Mouse (Mus musculus): ENCODE data around the gene 4930404N11Rik. TPM values are rescaled to one million over a fixed set of nuclear protein-coding genes. Genes with fewer than 3 reads are reported as not detected.

4930404N11Rik gene
- 0.72 and 0.86 TPM in 2 replicates for polyA plus RNA-seq (2015; fragmentation: Nextera tagmentation; extraction: Ambion mirVana)

- 18% methylated on average over 12 of the region's 12 CpGs for WGBS
- Histone ChIP-seq H3K4me2 (ENCODE audit: low read length) (peak within 1 kb of the TSS; percentile 49; the same call in 1 of the 2 replicates), H3K4me1 (replicated peaks; ENCODE audit: control insufficient read depth, insufficient read depth, low read length) (peaks cover 16% of the 10 kb centered on the region), H3K27me3 (replicated peaks; ENCODE audit: control insufficient read depth, insufficient read depth, low read length) (peaks cover 12% of the 10 kb centered on the region), H3K27ac (ENCODE audit: low read length) (no peak within 1 kb of the TSS), H3K9ac (replicated peaks; ENCODE audit: low read depth, low read length) (no peak within 1 kb of the TSS), H3K4me3 (replicated peaks; ENCODE audit: low read length) (no peak within 1 kb of the TSS), H3K9me3 (ENCODE audit: control insufficient read depth, low read length) (no peaks in the 10 kb centered on the region), H3K36me3 (ENCODE audit: control insufficient read depth, insufficient read depth) (peaks cover 26% of the 10 kb centered on the region)
- peak; percentile 6; the same call in 1 of the 2 replicates for ATAC-seq
Measured at GRCm38 (mm10) chr10:81365672-81366476, at the start of gene 4930404N11Rik. Gene 4930404N11Rik, minus strand, starts transcription at chr10:81365816.

- Histone ChIP-seq H3K4me3 (replicated peaks; ENCODE audit: low read length) (no peak overlapping the region), H3K9me3 (ENCODE audit: control insufficient read depth, low read length) (no peaks in the 10 kb centered on the region), H3K4me1 (replicated peaks; ENCODE audit: control insufficient read depth, insufficient read depth, low read length) (peaks cover 64% of the 10 kb centered on the region), H3K27ac (ENCODE audit: low read length) (no peak overlapping the region), H3K9ac (replicated peaks; ENCODE audit: low read depth, low read length) (no peak overlapping the region), H3K4me2 (ENCODE audit: low read length) (no peak overlapping the region), H3K27me3 (replicated peaks; ENCODE audit: control insufficient read depth, insufficient read depth, low read length) (no peaks in the 10 kb centered on the region), H3K36me3 (ENCODE audit: control insufficient read depth, insufficient read depth) (no peaks in the 10 kb centered on the region)
- WGBS, result 75% methylated on average over 5 of the region's 5 CpGs
- no peak for ATAC-seq
Measured at GRCm38 (mm10) chr10:81415146-81415545, 49.5 kb upstream of the 4930404N11Rik start.

- Histone ChIP-seq H3K4me3 (replicated peaks; ENCODE audit: low read length) (no peak overlapping the region), H3K9ac (replicated peaks; ENCODE audit: low read depth, low read length) (no peak overlapping the region), H3K27me3 (replicated peaks; ENCODE audit: control insufficient read depth, insufficient read depth, low read length) (no peaks in the 10 kb centered on the region), H3K4me2 (ENCODE audit: low read length) (no peak overlapping the region), H3K9me3 (ENCODE audit: control insufficient read depth, low read length) (no peaks in the 10 kb centered on the region), H3K36me3 (ENCODE audit: control insufficient read depth, insufficient read depth) (no peaks in the 10 kb centered on the region), H3K4me1 (replicated peaks; ENCODE audit: control insufficient read depth, insufficient read depth, low read length) (peaks cover 64% of the 10 kb centered on the region), H3K27ac (ENCODE audit: low read length) (no peak overlapping the region)
- no peak for ATAC-seq
Measured at GRCm38 (mm10) chr10:81414682-81415081, 49.1 kb upstream of the 4930404N11Rik start.

GRCm38 (mm10) chr10:81413310-81414261 lies 48.0 kb upstream of the 4930404N11Rik start:
- peak overlapping the region; percentile 17 for H3K4me2 ChIP-seq (ENCODE audit: low read length)

GRCm38 (mm10) chr10:81412586-81413309 lies 47.1 kb upstream of the 4930404N11Rik start:
- peak overlapping the region; percentile 76 for H3K27ac ChIP-seq (ENCODE audit: low read length)
- no peak overlapping the region for H3K4me2 ChIP-seq (ENCODE audit: low read length)
- H3K4me1 ChIP-seq (replicated peaks; ENCODE audit: control insufficient read depth, insufficient read depth, low read length), result peaks cover 59% of the 10 kb centered on the region
- no peaks in the 10 kb centered on the region for H3K36me3 ChIP-seq (ENCODE audit: control insufficient read depth, insufficient read depth)
- H3K9me3 ChIP-seq (ENCODE audit: control insufficient read depth, low read length), result no peaks in the 10 kb centered on the region
- no peak overlapping the region for H3K9ac ChIP-seq (replicated peaks; ENCODE audit: low read depth, low read length)
- no peak overlapping the region for H3K4me3 ChIP-seq (replicated peaks; ENCODE audit: low read length)
- H3K27me3 ChIP-seq (replicated peaks; ENCODE audit: control insufficient read depth, insufficient read depth, low read length), result no peaks in the 10 kb centered on the region
- 75% methylated on average over 16 of the region's 16 CpGs for WGBS
- no peak for ATAC-seq

More at GRCm38 (mm10) chr10:81413310-81414261, 48.0 kb upstream of the 4930404N11Rik start:
- no peak for ATAC-seq
- Histone ChIP-seq H3K4me1 (replicated peaks; ENCODE audit: control insufficient read depth, insufficient read depth, low read length) (peaks cover 60% of the 10 kb centered on the region), H3K4me3 (replicated peaks; ENCODE audit: low read length) (no peak overlapping the region), H3K27ac (ENCODE audit: low read length) (no peak overlapping the region), H3K27me3 (replicated peaks; ENCODE audit: control insufficient read depth, insufficient read depth, low read length) (no peaks in the 10 kb centered on the region), H3K36me3 (ENCODE audit: control insufficient read depth, insufficient read depth) (no peaks in the 10 kb centered on the region), H3K9ac (replicated peaks; ENCODE audit: low read depth, low read length) (peak overlapping the region; percentile 45; the same call in 1 of the 2 replicates), H3K9me3 (ENCODE audit: control insufficient read depth, low read length) (no peaks in the 10 kb centered on the region)
- WGBS, result 28% methylated on average over 26 of the region's 26 CpGs

- peaks cover 57% of the 10 kb centered on the region for H3K4me1 ChIP-seq (replicated peaks; ENCODE audit: control insufficient read depth, insufficient read depth, low read length)
- H3K9me3 ChIP-seq (ENCODE audit: control insufficient read depth, low read length), result no peaks in the 10 kb centered on the region
- no peak overlapping the region for H3K4me2 ChIP-seq (ENCODE audit: low read length)
- ATAC-seq, result no peak
- H3K4me3 ChIP-seq (replicated peaks; ENCODE audit: low read length), result no peak overlapping the region
- no peaks in the 10 kb centered on the region for H3K27me3 ChIP-seq (replicated peaks; ENCODE audit: control insufficient read depth, insufficient read depth, low read length)
- 54% methylated on average over 17 of the region's 18 CpGs for WGBS
- H3K9ac ChIP-seq (replicated peaks; ENCODE audit: low read depth, low read length), result peak overlapping the region; percentile 3; the same call in 1 of the 2 replicates
- peak overlapping the region; percentile 76 for H3K27ac ChIP-seq (ENCODE audit: low read length)
- H3K36me3 ChIP-seq (ENCODE audit: control insufficient read depth, insufficient read depth), result peaks cover 3% of the 10 kb centered on the region; the same call in 1 of the 2 replicates
Measured at GRCm38 (mm10) chr10:81411471-81412400, 46.1 kb upstream of the 4930404N11Rik start.

GRCm38 (mm10) chr10:81410981-81411380 lies 45.4 kb upstream of the 4930404N11Rik start:
- no peaks in the 10 kb centered on the region for H3K27me3 ChIP-seq (replicated peaks; ENCODE audit: control insufficient read depth, insufficient read depth, low read length)
- no peaks in the 10 kb centered on the region for H3K9me3 ChIP-seq (ENCODE audit: control insufficient read depth, low read length)
- H3K4me1 ChIP-seq (replicated peaks; ENCODE audit: control insufficient read depth, insufficient read depth, low read length), result peaks cover 50% of the 10 kb centered on the region
- peaks cover 7% of the 10 kb centered on the region; the same call in 1 of the 2 replicates for H3K36me3 ChIP-seq (ENCODE audit: control insufficient read depth, insufficient read depth)
- H3K27ac ChIP-seq (ENCODE audit: low read length), result peak overlapping the region; percentile 76; the same call in 1 of the 2 replicates
- H3K4me3 ChIP-seq (replicated peaks; ENCODE audit: low read length), result no peak overlapping the region
- ATAC-seq, result no peak
- no peak overlapping the region for H3K4me2 ChIP-seq (ENCODE audit: low read length)
- 74% methylated on average over 9 of the region's 9 CpGs for WGBS
- H3K9ac ChIP-seq (replicated peaks; ENCODE audit: low read depth, low read length), result no peak overlapping the region

GRCm38 (mm10) chr10:81410350-81410749 lies 44.7 kb upstream of the 4930404N11Rik start:
- Histone ChIP-seq H3K9me3 (ENCODE audit: control insufficient read depth, low read length) (no peaks in the 10 kb centered on the region), H3K4me2 (ENCODE audit: low read length) (no peak overlapping the region), H3K4me1 (replicated peaks; ENCODE audit: control insufficient read depth, insufficient read depth, low read length) (peaks cover 50% of the 10 kb centered on the region), H3K27ac (ENCODE audit: low read length) (no peak overlapping the region), H3K36me3 (ENCODE audit: control insufficient read depth, insufficient read depth) (peaks cover 7% of the 10 kb centered on the region; the same call in 1 of the 2 replicates), H3K27me3 (replicated peaks; ENCODE audit: control insufficient read depth, insufficient read depth, low read length) (no peaks in the 10 kb centered on the region), H3K4me3 (replicated peaks; ENCODE audit: low read length) (no peak overlapping the region), H3K9ac (replicated peaks; ENCODE audit: low read depth, low read length) (no peak overlapping the region)
- no peak for ATAC-seq
- WGBS, result 67% methylated on average over 4 of the region's 4 CpGs

Data from forebrain, embryonic 16.5 days (tissue).